Mouse (Mus musculus): ENCODE results near the gene Lap3. TPM values are rescaled to one million over a fixed set of nuclear protein-coding genes. Genes with fewer than 3 reads are reported as not detected.

Lap3 gene
- polyA plus RNA-seq, 1 experiment: 56.7 TPM

GRCm38 (mm10) chr5:45519960-45520808, 27.0 kb downstream of the Lap3 start, which contains the start of gene Med28:
Gene Med28, plus strand, starts transcription at chr5:45520229.
- WGBS: under 1% methylated on average over 56 of the region's 56 CpGs
- Histone ChIP-seq H3K27ac (ENCODE audit: insufficient read depth, low read length) (peak within 1 kb of the TSS; percentile 77), H3K4me1 (ENCODE audit: control insufficient read depth, insufficient read depth, low read length) (peaks cover 7% of the 10 kb centered on the region; the same call in 1 of the 2 replicates), H3K27me3 (ENCODE audit: control insufficient read depth, insufficient read depth, low read length) (no peaks in the 10 kb centered on the region), H3K4me3 (replicated peaks; ENCODE audit: insufficient read depth, low read depth, low read length) (peak within 1 kb of the TSS; percentile 86)
- peak; percentile 94 to 95 for DNase-seq
- TF ChIP-seq POLR2A (IDR thresholded peaks at IDR 0.05; ENCODE audit: borderline replicate concordance, insufficient read depth, low read length) (peak; percentile 86), CTCF (IDR thresholded peaks at IDR 0.05; ENCODE audit: borderline replicate concordance, insufficient read depth, low read depth, low read length) (no peak)

GRCm38 (mm10) chr5:45520809-45521110, 27.6 kb downstream of the Lap3 start:
- TF ChIP-seq POLR2A (IDR thresholded peaks at IDR 0.05; ENCODE audit: borderline replicate concordance, insufficient read depth, low read length) (no peak), CTCF (IDR thresholded peaks at IDR 0.05; ENCODE audit: borderline replicate concordance, insufficient read depth, low read depth, low read length) (no peak)

GRCm38 (mm10) chr5:45521601-45522000, 28.4 kb downstream of the Lap3 start:
- 23% methylated on average over 6 of the region's 6 CpGs for WGBS
- Histone ChIP-seq H3K4me1 (ENCODE audit: control insufficient read depth, insufficient read depth, low read length) (peaks cover 7% of the 10 kb centered on the region; the same call in 1 of the 2 replicates), H3K27ac (ENCODE audit: insufficient read depth, low read length) (no peak overlapping the region), H3K27me3 (ENCODE audit: control insufficient read depth, insufficient read depth, low read length) (no peaks in the 10 kb centered on the region), H3K4me3 (replicated peaks; ENCODE audit: insufficient read depth, low read depth, low read length) (no peak overlapping the region)
- no peak for DNase-seq
- TF ChIP-seq POLR2A (IDR thresholded peaks at IDR 0.05; ENCODE audit: borderline replicate concordance, insufficient read depth, low read length): no peak
- no peak for TF ChIP-seq CTCF (IDR thresholded peaks at IDR 0.05; ENCODE audit: borderline replicate concordance, insufficient read depth, low read depth, low read length)

More at GRCm38 (mm10) chr5:45520809-45521110, 27.6 kb downstream of the Lap3 start:
- Histone ChIP-seq H3K4me3 (replicated peaks; ENCODE audit: insufficient read depth, low read depth, low read length) (peak overlapping the region; percentile 86), H3K27me3 (ENCODE audit: control insufficient read depth, insufficient read depth, low read length) (no peaks in the 10 kb centered on the region), H3K4me1 (ENCODE audit: control insufficient read depth, insufficient read depth, low read length) (peaks cover 7% of the 10 kb centered on the region; the same call in 1 of the 2 replicates), H3K27ac (ENCODE audit: insufficient read depth, low read length) (no peak overlapping the region)
- 2% methylated on average over 5 of the region's 5 CpGs for WGBS
- no peak for DNase-seq

- TF ChIP-seq CTCF (IDR thresholded peaks at IDR 0.05; ENCODE audit: borderline replicate concordance, insufficient read depth, low read depth, low read length) (no peak), POLR2A (IDR thresholded peaks at IDR 0.05; ENCODE audit: borderline replicate concordance, insufficient read depth, low read length) (no peak)
- H3K27ac ChIP-seq (ENCODE audit: insufficient read depth, low read length): no peak overlapping the region
- no peaks in the 10 kb centered on the region for H3K27me3 ChIP-seq (ENCODE audit: control insufficient read depth, insufficient read depth, low read length)
- 73% methylated on average over 10 of the region's 10 CpGs for WGBS
- no peak for DNase-seq
- H3K4me1 ChIP-seq (ENCODE audit: control insufficient read depth, insufficient read depth, low read length): peaks cover 7% of the 10 kb centered on the region; the same call in 1 of the 2 replicates
- no peak overlapping the region for H3K4me3 ChIP-seq (replicated peaks; ENCODE audit: insufficient read depth, low read depth, low read length)
These were observed 31.9 kb downstream of the Lap3 start for GRCm38 (mm10) chr5:45525101-45525500.

- no peak overlapping the region for H3K4me3 ChIP-seq (replicated peaks; ENCODE audit: insufficient read depth, low read depth, low read length)
- 93% methylated on average over 4 of the region's 4 CpGs for WGBS
- no peak for TF ChIP-seq CTCF (IDR thresholded peaks at IDR 0.05; ENCODE audit: borderline replicate concordance, insufficient read depth, low read depth, low read length)
- TF ChIP-seq POLR2A (IDR thresholded peaks at IDR 0.05; ENCODE audit: borderline replicate concordance, insufficient read depth, low read length): no peak
These were observed 33.2 kb downstream of the Lap3 start for GRCm38 (mm10) chr5:45526338-45526737.

GRCm38 (mm10) chr5:45529696-45530095, 36.5 kb downstream of the Lap3 start:
- no peak for DNase-seq
- TF ChIP-seq POLR2A (IDR thresholded peaks at IDR 0.05; ENCODE audit: borderline replicate concordance, insufficient read depth, low read length): no peak
- TF ChIP-seq CTCF (IDR thresholded peaks at IDR 0.05; ENCODE audit: borderline replicate concordance, insufficient read depth, low read depth, low read length): no peak
- H3K27me3 ChIP-seq (ENCODE audit: control insufficient read depth, insufficient read depth, low read length): no peaks in the 10 kb centered on the region
- H3K4me3 ChIP-seq (replicated peaks; ENCODE audit: insufficient read depth, low read depth, low read length): no peak overlapping the region
- H3K4me1 ChIP-seq (ENCODE audit: control insufficient read depth, insufficient read depth, low read length): no peaks in the 10 kb centered on the region
- no peak overlapping the region for H3K27ac ChIP-seq (ENCODE audit: insufficient read depth, low read length)
- WGBS: 89% methylated on average over 3 of the region's 3 CpGs

More at GRCm38 (mm10) chr5:45526338-45526737, 33.2 kb downstream of the Lap3 start:
- no peak for DNase-seq
- H3K27ac ChIP-seq (ENCODE audit: insufficient read depth, low read length): no peak overlapping the region
- no peaks in the 10 kb centered on the region for H3K27me3 ChIP-seq (ENCODE audit: control insufficient read depth, insufficient read depth, low read length)
- peaks cover 7% of the 10 kb centered on the region; the same call in 1 of the 2 replicates for H3K4me1 ChIP-seq (ENCODE audit: control insufficient read depth, insufficient read depth, low read length)

GRCm38 (mm10) chr5:45534319-45535098, 41.3 kb downstream of the Lap3 start:
- TF ChIP-seq POLR2A (IDR thresholded peaks at IDR 0.05; ENCODE audit: borderline replicate concordance, insufficient read depth, low read length) (no peak), CTCF (IDR thresholded peaks at IDR 0.05; ENCODE audit: borderline replicate concordance, insufficient read depth, low read depth, low read length) (peak; percentile 85)
- H3K27ac ChIP-seq (ENCODE audit: insufficient read depth, low read length): no peak overlapping the region; the same call in 1 of the 2 replicates
- WGBS: 6% methylated on average over 17 of the region's 17 CpGs

More at GRCm38 (mm10) chr5:45534319-45535098, 41.3 kb downstream of the Lap3 start:
- peak; percentile 58 to 63 for DNase-seq
- H3K27me3 ChIP-seq (ENCODE audit: control insufficient read depth, insufficient read depth, low read length): no peaks in the 10 kb centered on the region
- H3K4me1 ChIP-seq (ENCODE audit: control insufficient read depth, insufficient read depth, low read length): no peaks in the 10 kb centered on the region; the same call in 1 of the 2 replicates
- no peak overlapping the region for H3K4me3 ChIP-seq (replicated peaks; ENCODE audit: insufficient read depth, low read depth, low read length)

Data from cerebellum, adult 2 months (tissue).